Mouse (Mus musculus): ENCODE measurements around the gene Cd82.

Cd82 gene

GRCm38 (mm10) chr2:93413367-93414014 lies 49.4 kb downstream of the Cd82 start:
- peak; percentile 83 for DNase-seq (ENCODE audit: low spot score)

DNA sequence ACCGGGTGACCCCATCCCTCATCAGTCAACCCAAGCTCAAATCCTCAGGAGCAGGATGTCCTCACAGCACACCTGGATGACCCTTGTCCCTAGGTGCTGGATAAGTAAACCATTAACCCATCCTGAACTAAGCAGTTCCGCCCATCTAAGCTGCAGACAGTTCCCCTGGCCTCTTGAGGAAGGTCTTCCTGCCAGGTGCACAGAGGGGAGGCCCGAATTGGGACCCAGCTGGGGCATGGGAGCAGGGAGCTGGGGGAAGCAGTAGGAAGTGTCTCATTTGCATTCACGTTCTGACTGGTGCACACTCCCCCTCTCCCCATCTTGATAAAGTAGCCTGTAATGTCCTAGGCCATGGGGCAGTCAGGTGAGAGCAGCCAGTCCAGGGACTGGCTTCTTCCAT lies 50.8 kb downstream of the Cd82 start:
- no peak for DNase-seq (ENCODE audit: low spot score)

DNA sequence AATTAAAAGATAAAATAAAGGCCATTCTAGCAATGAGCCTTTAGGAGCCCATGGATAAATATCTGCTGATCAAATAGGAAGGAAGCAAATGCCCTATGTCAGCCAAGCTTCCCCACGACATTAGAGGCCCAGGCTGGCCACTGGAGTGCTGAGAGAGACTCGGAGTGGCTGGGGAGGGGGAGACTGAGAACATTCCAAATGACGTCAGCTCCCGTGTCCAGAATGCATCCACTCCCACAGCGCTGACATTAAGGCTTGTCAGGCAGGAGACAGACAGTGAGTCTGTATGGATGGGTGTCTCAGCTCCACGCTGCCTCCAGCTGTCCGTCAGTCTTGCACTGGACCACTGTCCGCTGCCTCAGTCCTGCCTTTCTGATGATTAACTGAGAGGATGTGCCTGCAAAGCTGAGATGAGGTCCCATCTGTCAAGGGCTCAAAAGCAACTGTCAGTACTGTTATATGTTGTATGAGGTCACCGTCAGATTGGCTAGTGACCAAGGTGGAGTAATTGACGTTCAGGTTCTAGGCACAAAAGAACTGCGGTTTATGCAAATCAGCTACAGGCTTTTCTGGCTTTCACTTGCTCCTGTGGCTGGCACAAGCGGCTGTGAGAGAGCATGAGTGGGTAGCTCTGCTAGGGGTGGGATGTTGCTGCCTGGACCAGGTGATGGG lies 51.9 kb downstream of the Cd82 start:
- DNase-seq (ENCODE audit: low spot score), result no peak

- no peak for DNase-seq (ENCODE audit: low spot score)
Observed at GRCm38 (mm10) chr2:93405017-93405425, 57.9 kb downstream of the Cd82 start.

- DNase-seq (ENCODE audit: low spot score), result no peak
Observed at GRCm38 (mm10) chr2:93404169-93404568, 58.8 kb downstream of the Cd82 start.

- DNase-seq (ENCODE audit: low spot score), result no peak
Observed at GRCm38 (mm10) chr2:93403267-93403666, 59.7 kb downstream of the Cd82 start.

GRCm38 (mm10) chr2:93391198-93391597 lies 71.7 kb downstream of the Cd82 start:
- DNase-seq (ENCODE audit: low spot score), result no peak

GRCm38 (mm10) chr2:93390170-93390926 lies 72.6 kb downstream of the Cd82 start:
- no peak for DNase-seq (ENCODE audit: low spot score)

GRCm38 (mm10) chr2:93386958-93387357 lies 76.0 kb downstream of the Cd82 start:
- DNase-seq (ENCODE audit: low spot score), result no peak

DNA sequence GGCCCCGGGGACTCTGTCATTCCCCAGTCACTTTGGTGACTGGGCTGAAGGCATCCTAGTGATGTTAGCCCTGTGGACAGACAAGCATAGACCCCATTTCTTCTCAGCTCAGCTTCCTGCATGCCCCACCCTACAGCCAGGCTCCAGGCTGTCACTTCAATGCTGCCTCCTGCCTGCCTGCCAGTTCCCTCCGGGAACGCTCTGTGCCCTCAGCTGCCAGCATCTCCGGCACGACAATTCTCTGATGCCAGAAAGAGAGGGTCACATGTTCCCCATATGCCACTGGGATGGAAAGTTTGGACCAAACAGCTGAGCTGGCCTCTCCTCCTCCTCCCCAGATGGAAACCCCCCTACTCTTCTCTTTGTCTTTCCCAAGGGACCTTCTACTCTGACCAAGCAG lies 79.1 kb downstream of the Cd82 start:
- no peak for DNase-seq (ENCODE audit: low spot score)

DNA sequence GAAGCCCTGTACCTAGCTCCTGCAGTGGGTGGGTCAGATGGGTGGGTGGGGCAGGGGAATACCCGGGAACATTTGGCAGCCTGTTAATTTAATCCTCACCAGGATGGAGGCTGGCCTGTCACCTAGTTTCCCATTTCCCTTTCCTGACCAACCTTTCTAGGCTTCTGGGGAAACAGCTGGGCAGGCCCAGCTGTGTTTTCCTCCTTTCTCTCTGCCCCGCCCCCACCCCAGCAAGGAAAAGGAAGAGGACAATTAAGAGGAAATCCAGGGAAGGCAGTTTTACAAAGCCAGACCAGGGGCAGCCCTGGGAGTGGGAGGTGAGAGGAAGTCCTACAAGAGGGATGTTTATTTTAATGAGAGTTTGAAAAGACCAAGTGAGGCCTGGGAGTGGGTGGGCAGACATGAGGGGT lies 82.3 kb downstream of the Cd82 start:
- no peak for DNase-seq (ENCODE audit: low spot score)

- peak; percentile 34 for DNase-seq (ENCODE audit: low spot score)
Observed at GRCm38 (mm10) chr2:93377797-93378196, 85.1 kb downstream of the Cd82 start.

DNA sequence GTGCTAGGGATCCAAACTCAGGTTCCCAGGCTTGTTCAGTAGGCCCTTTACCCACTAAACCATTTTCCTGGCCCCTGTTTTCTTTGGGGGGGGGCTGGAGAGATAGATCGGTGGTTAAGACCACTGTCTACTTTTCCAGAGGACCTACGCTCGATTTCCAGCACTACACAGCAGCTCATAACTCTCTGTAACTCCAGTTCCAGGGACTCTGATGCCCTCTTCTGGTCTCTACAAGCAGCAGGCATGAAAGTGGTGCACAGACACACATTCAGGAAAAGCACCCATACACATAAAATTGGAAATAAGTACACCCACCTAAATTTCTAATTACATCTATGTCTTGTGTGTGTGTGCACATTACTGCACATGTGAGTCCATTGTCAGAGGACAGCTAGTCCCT lies 85.8 kb downstream of the Cd82 start:
- DNase-seq (ENCODE audit: low spot score), result no peak

DNA sequence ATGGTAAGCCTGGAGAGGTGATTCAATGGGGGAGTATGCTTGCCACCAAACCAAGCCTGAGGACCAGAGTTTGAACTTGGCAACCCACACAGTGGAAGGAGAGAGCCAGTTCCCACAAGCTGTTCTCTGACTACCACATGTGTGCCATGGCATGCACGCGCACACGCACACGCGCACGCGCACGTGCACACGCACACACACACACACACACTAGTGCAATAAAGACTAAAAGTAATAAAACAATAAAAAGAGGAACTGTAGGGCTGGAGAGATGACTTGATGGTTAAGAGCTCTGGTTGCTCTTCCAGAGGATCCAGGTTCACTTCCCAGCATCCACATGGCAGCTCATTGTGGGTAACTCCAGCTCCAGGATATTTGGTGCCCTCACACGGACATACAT lies 90.1 kb downstream of the Cd82 start:
- no peak for DNase-seq (ENCODE audit: low spot score)

GRCm38 (mm10) chr2:93372097-93372571 lies 90.8 kb downstream of the Cd82 start:
- DNase-seq (ENCODE audit: low spot score), result no peak

Measured in embryo, embryonic 10.5 days (tissue).